Mouse (Mus musculus) T-helper 17 cell (primary cell): ENCODE data around the gene Zfp583.
"Not testable (repeated sequence)": the region's sequence is repeated elsewhere in the genome, so short reads cannot be mapped to it uniquely, and the experiment has no call there.

Experiments used
- in situ Hi-C, 2 experiments: fragments of 300-600 bp; cut with MboI, MseI; formaldehyde crosslinking; loops; 1 replicate in 1 of 2; 2 replicates in 1 of 2; pipeline ENCODE4 v1.15.1; 2025; ENCODE audit warnings: high pct_unique_total_duplicates in 2 of 2

Gene Zfp583

GRCm38 (mm10) chr7:6331233-6331956, at the start of gene Zfp583:
TSS of gene Zfp583 (minus strand) at chr7:6331285.
- in situ Hi-C loops = loop anchor here in 1 of 2 experiments (5.0 to 25.0 kb wide), 2 partner anchors 39 to 781 kb away; partner anchors contain the start of gene Zfp954

GRCm38 (mm10) chr7:6378441-6378840, 47.4 kb upstream of the Zfp583 start:
- in situ Hi-C loops = loop anchor here in 1 of 2 experiments (25.0 kb wide), 1 partner anchor 1291 kb away; the partner anchor contains the start of gene Epn1

GRCm38 (mm10) chr7:6372993-6373392, 41.9 kb upstream of the Zfp583 start:
- in situ Hi-C loops = loop anchor here in 1 of 2 experiments (25.0 kb wide), 1 partner anchor 914 kb away; the partner anchor contains the start of gene Gm45844

- in situ Hi-C loops = loop anchor here in 1 of 2 experiments (25.0 kb wide), 1 partner anchor 918 kb away; the partner anchor contains the start of gene Gm45844
Measured at GRCm38 (mm10) chr7:6369460-6369859, 38.4 kb upstream of the Zfp583 start.

- in situ Hi-C loops = loop anchor here in 1 of 2 experiments (25.0 kb wide), 1 partner anchor 919 kb away; the partner anchor contains the start of gene Gm45844
Measured at GRCm38 (mm10) chr7:6368146-6368545, 37.1 kb upstream of the Zfp583 start.

GRCm38 (mm10) chr7:6367185-6367584, 36.1 kb upstream of the Zfp583 start:
- in situ Hi-C loops = loop anchor here in 1 of 2 experiments (25.0 kb wide), 1 partner anchor 920 kb away; the partner anchor contains the start of gene Gm45844

GRCm38 (mm10) chr7:6364761-6365160, 33.7 kb upstream of the Zfp583 start:
- in situ Hi-C loops = loop anchor here in 1 of 2 experiments (25.0 kb wide), 1 partner anchor 923 kb away; the partner anchor contains the start of gene Gm45844

- in situ Hi-C loops = loop anchor here in 1 of 2 experiments (25.0 kb wide), 1 partner anchor 924 kb away; the partner anchor contains the start of gene Gm45844
Measured at GRCm38 (mm10) chr7:6363047-6363488, 32.0 kb upstream of the Zfp583 start, which contains the start of gene Zfp78. TSS of gene Zfp78 (plus strand) at chr7:6363280.

GRCm38 (mm10) chr7:6362268-6363046, 31.4 kb upstream of the Zfp583 start:
- in situ Hi-C loops = loop anchor here in 1 of 2 experiments (25.0 kb wide), 1 partner anchor 925 kb away; the partner anchor contains the start of gene Gm45844

GRCm38 (mm10) chr7:6361756-6362155, 30.7 kb upstream of the Zfp583 start:
- in situ Hi-C loops = loop anchor here in 1 of 2 experiments (25.0 kb wide), 1 partner anchor 926 kb away; the partner anchor contains the start of gene Gm45844

GRCm38 (mm10) chr7:6360477-6361060, 29.5 kb upstream of the Zfp583 start:
- in situ Hi-C loops = loop anchor here in 1 of 2 experiments (25.0 kb wide), 1 partner anchor 927 kb away; the partner anchor contains the start of gene Gm45844

- in situ Hi-C loops = loop anchor here (5.0 to 25.0 kb wide), 4 partner anchors 68 to 928 kb away; partner anchors contain the start of gene Gm45844 (in 1 of the 2)
Measured at GRCm38 (mm10) chr7:6358937-6359590, 28.0 kb upstream of the Zfp583 start.

- in situ Hi-C loops = loop anchor here (5.0 to 25.0 kb wide), 4 partner anchors 69 to 929 kb away; partner anchors contain the start of gene Gm45844 (in 1 of the 2)
Measured at GRCm38 (mm10) chr7:6358121-6358520, 27.0 kb upstream of the Zfp583 start.

GRCm38 (mm10) chr7:6344124-6344523, 13.0 kb upstream of the Zfp583 start:
- in situ Hi-C loops = loop anchor here in 1 of 2 experiments (25.0 kb wide), 1 partner anchor 768 kb away; the partner anchor contains the start of gene Zfp954

GRCm38 (mm10) chr7:6343501-6344071, 12.5 kb upstream of the Zfp583 start, which contains the start of gene Gm3854:
TSS of gene Gm3854 (plus strand) at chr7:6343759.
- in situ Hi-C loops = loop anchor here in 1 of 2 experiments (25.0 kb wide), 1 partner anchor 769 kb away; the partner anchor contains the start of gene Zfp954

GRCm38 (mm10) chr7:6339865-6340264, 8.8 kb upstream of the Zfp583 start:
- in situ Hi-C loops = loop anchor here in 1 of 2 experiments (25.0 kb wide), 1 partner anchor 772 kb away; the partner anchor contains the start of gene Zfp954

- in situ Hi-C loops = loop anchor here in 1 of 2 experiments (5.0 to 25.0 kb wide), 2 partner anchors 38 to 782 kb away; partner anchors contain the start of gene Zfp954
Measured at GRCm38 (mm10) chr7:6330458-6331232, 440 bp downstream of the Zfp583 start.

- in situ Hi-C loops = not testable (repeated sequence)
Measured at GRCm38 (mm10) chr7:6300796-6301195, 30.3 kb downstream of the Zfp583 start.
